ENCODE assay signal across 8 mouse cellular contexts in the genomic region with DNA sequence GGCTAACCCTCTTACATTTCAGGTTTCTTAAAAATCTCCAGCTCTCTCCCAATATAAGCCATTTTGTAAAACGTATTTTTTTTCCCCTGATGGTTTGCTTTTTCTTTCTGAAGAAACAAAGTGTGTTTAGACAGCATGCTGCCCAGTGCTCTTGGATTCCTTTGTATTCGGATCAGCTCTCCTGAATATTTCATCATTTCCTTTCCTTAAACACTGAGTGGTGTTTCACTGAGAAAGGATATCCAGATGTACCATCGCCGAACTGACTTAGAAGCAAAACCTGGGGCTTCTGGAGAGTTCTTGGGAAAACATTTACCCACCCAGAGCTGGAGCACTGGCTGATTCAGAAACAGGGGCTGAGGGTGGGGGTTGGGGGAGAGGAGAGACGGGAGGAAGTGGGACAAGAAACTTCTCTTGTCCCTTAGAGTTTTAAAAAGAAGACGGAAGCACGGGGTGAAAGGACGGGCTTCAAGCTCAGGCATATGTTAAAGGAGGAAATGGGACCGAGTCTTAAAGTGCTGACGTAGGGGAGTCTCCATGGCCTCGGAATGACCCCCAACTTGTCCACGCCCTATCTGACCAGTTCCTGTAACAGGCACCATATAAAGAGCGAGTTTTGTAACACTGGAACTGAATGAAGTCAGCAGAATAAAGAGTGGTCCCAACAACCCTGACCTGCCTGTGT.
A peak's percentile ranks its signal among the peaks of the same experiment; 100 is the strongest.
DNase-seq lines count a peak whose midpoint lies in the region; ATAC-seq and TF ChIP-seq lines count a peak whose summit lies in the region.

No protein-coding gene starts in this region.

- no peak overlapping the region for H3K4me3 ChIP-seq in heart, embryonic 15.5 days
- no peak overlapping the region for H3K4me3 ChIP-seq in liver, embryonic 14.5 days (ENCODE audit: insufficient read depth in 1 of 2, low read depth in 2 of 2, low read length in 2 of 2)

- no peak overlapping the region for H3K9ac ChIP-seq in heart, embryonic 15.5 days
- H3K9ac ChIP-seq in liver, embryonic 14.5 days (replicated peaks) = no peak overlapping the region

- peak; percentile 56; the same call in 1 of the 2 replicates for ATAC-seq in heart, embryonic 15.5 days (replicated peaks; ENCODE audit: insufficient number of reproducible peaks, insufficient read depth, low FRiP score, low read depth)
- ATAC-seq in liver, embryonic 14.5 days (ENCODE audit: insufficient read depth) = peak; percentile 47

- no peak for TF ChIP-seq CTCF in liver, embryonic 14.5 days (IDR thresholded peaks at IDR 0.05; ENCODE audit: low read depth)

- no peaks in the 10 kb centered on the region for H3K27me3 ChIP-seq in heart, embryonic 15.5 days
- no peaks in the 10 kb centered on the region for H3K27me3 ChIP-seq in liver, embryonic 14.5 days (ENCODE audit: control insufficient read depth, insufficient read depth, low read length)

- intact Hi-C loops in heart, postnatal 36 days (cut with DNase I) = no loop called here

- TF ChIP-seq EP300 in liver, embryonic 14.5 days (IDR thresholded peaks at IDR 0.05; ENCODE audit: low read depth) = no peak

- peak; percentile 57 to 83 for DNase-seq in heart, adult 18-20 months
- DNase-seq in heart, postnatal 36 days = no peak
- peak; percentile 80 for DNase-seq in R1 (ENCODE audit: low read depth, low spot score)
- DNase-seq in liver, embryonic 14.5 days (ENCODE audit: low read depth in 3 of 3, low spot score in 3 of 3) = no peak
- peak; percentile 41 for DNase-seq in yolk sac, embryonic 10.5 days (ENCODE audit: low spot score)
- no peak for DNase-seq in urinary bladder, adult 18-20 months (ENCODE audit: low spot score in 2 of 2)
- no peak for DNase-seq in cerebellum, postnatal 36 days

- 38% methylated on average over 13 of the region's 13 CpGs for WGBS in heart, embryonic 15.5 days
- 22% methylated on average over 13 of the region's 13 CpGs for WGBS in liver, embryonic 14.5 days (ENCODE audit: insufficient replicate concordance)

- H3K36me3 ChIP-seq in heart, embryonic 15.5 days = no peaks in the 10 kb centered on the region
- H3K36me3 ChIP-seq in liver, embryonic 14.5 days (replicated peaks; ENCODE audit: control insufficient read depth, insufficient read depth, low read depth) = no peaks in the 10 kb centered on the region

- H3K27ac ChIP-seq in heart, embryonic 15.5 days = peak overlapping the region; percentile 66
- H3K27ac ChIP-seq in liver, embryonic 14.5 days = no peak overlapping the region

- H3K9me3 ChIP-seq in heart, embryonic 15.5 days (replicated peaks) = no peaks in the 10 kb centered on the region
- H3K9me3 ChIP-seq in liver, embryonic 14.5 days (ENCODE audit: control insufficient read depth, low read length) = no peaks in the 10 kb centered on the region

- H3K4me2 ChIP-seq in heart, embryonic 15.5 days = peak overlapping the region; percentile 6; the same call in 1 of the 2 replicates
- H3K4me2 ChIP-seq in liver, embryonic 14.5 days (ENCODE audit: low read depth) = no peak overlapping the region

- H3K4me1 ChIP-seq in heart, embryonic 15.5 days (replicated peaks) = peaks cover 38% of the 10 kb centered on the region
- H3K4me1 ChIP-seq in liver, embryonic 14.5 days (replicated peaks; ENCODE audit: control insufficient read depth in 2 of 2, insufficient read depth in 2 of 2, low read length in 1 of 2) = peaks cover 13 to 45% of the 10 kb centered on the region in 2 experiments

Comparison
In these comparisons a context has a peak if more than half of its experiments do, and no peak if none do; other contexts are left out.
1. DNase-seq: peak in heart, adult 18-20 months (2 of 2), R1 (single experiment) and yolk sac, embryonic 10.5 days (single experiment); none in heart, postnatal 36 days (0 of 2), liver, embryonic 14.5 days (0 of 3), urinary bladder, adult 18-20 months (0 of 2) and cerebellum, postnatal 36 days (0 of 2).